Mouse (Mus musculus): Measurements from ENCODE around the gene Rtn4rl1. TPM values are rescaled to one million over a fixed set of nuclear protein-coding genes. Genes with fewer than 3 reads are reported as not detected.
"Not testable (repeated sequence)": the region's sequence is repeated elsewhere in the genome, so short reads cannot be mapped to it uniquely, and the experiment has no call there.

The Rtn4rl1 gene
- polyA plus RNA-seq, 1 experiment from 2014 or later, result 2.0 TPM

- ATAC-seq (replicated peaks; ENCODE audit: insufficient number of reproducible peaks, low FRiP score, low TSS enrichment, low read depth), result no peak
- H3K9me3 ChIP-seq (replicated peaks; ENCODE audit: control insufficient read depth, low read length), result no peaks in the 10 kb centered on the region
- no peak overlapping the region for H3K4me3 ChIP-seq (ENCODE audit: low read depth, low read length)
- peaks cover 21% of the 10 kb centered on the region for H3K27me3 ChIP-seq (ENCODE audit: control insufficient read depth, insufficient read depth, low read length)
- no peak overlapping the region for H3K4me2 ChIP-seq (ENCODE audit: low read depth, low read length)
- H3K36me3 ChIP-seq (replicated peaks; ENCODE audit: control insufficient read depth, insufficient read depth, low read depth, low read length), result no peaks in the 10 kb centered on the region
- DNase-seq (ENCODE audit: low spot score), result no peak
- H3K4me1 ChIP-seq (ENCODE audit: control insufficient read depth, insufficient read depth, low read length), result peaks cover 18% of the 10 kb centered on the region
- H3K27ac ChIP-seq (replicated peaks; ENCODE audit: low read depth, low read length), result no peak overlapping the region
- no peak overlapping the region for H3K9ac ChIP-seq (replicated peaks; ENCODE audit: low read length)
- WGBS, result 27% methylated on average over 5 of the region's 5 CpGs
Measured at GRCm38 (mm10) chr11:75280435-75281001, 86.9 kb downstream of the Rtn4rl1 start.

GRCm38 (mm10) chr11:75281380-75282256, 88.0 kb downstream of the Rtn4rl1 start:
- H3K4me2 ChIP-seq (ENCODE audit: low read depth, low read length), result peak overlapping the region; percentile 16
- H3K27me3 ChIP-seq (ENCODE audit: control insufficient read depth, insufficient read depth, low read length), result peaks cover 21% of the 10 kb centered on the region
- no peak overlapping the region; the same call in 1 of the 2 replicates for H3K27ac ChIP-seq (replicated peaks; ENCODE audit: low read depth, low read length)
- ATAC-seq (replicated peaks; ENCODE audit: insufficient number of reproducible peaks, low FRiP score, low TSS enrichment, low read depth) (no peak), DNase-seq (ENCODE audit: low spot score) (no peak)
- H3K9ac ChIP-seq (replicated peaks; ENCODE audit: low read length), result no peak overlapping the region; the same call in 1 of the 2 replicates
- H3K4me3 ChIP-seq (ENCODE audit: low read depth, low read length), result peak overlapping the region; percentile 13; the same call in 1 of the 2 replicates
- WGBS, result 6% methylated on average over 29 of the region's 29 CpGs
- H3K9me3 ChIP-seq (replicated peaks; ENCODE audit: control insufficient read depth, low read length), result no peaks in the 10 kb centered on the region
- peaks cover 18% of the 10 kb centered on the region for H3K4me1 ChIP-seq (ENCODE audit: control insufficient read depth, insufficient read depth, low read length)
- H3K36me3 ChIP-seq (replicated peaks; ENCODE audit: control insufficient read depth, insufficient read depth, low read depth, low read length), result no peaks in the 10 kb centered on the region

GRCm38 (mm10) chr11:75282496-75283120, 89.0 kb downstream of the Rtn4rl1 start:
- H3K27ac ChIP-seq (replicated peaks; ENCODE audit: low read depth, low read length), result no peak overlapping the region
- ATAC-seq (replicated peaks; ENCODE audit: insufficient number of reproducible peaks, low FRiP score, low TSS enrichment, low read depth) (no peak), DNase-seq (ENCODE audit: low spot score) (peak; percentile 58)
- H3K4me1 ChIP-seq (ENCODE audit: control insufficient read depth, insufficient read depth, low read length), result peaks cover 18% of the 10 kb centered on the region
- H3K4me2 ChIP-seq (ENCODE audit: low read depth, low read length), result peak overlapping the region; percentile 19; the same call in 1 of the 2 replicates
- H3K9me3 ChIP-seq (replicated peaks; ENCODE audit: control insufficient read depth, low read length), result no peaks in the 10 kb centered on the region
- 9% methylated on average over 13 of the region's 13 CpGs for WGBS
- peaks cover 21% of the 10 kb centered on the region for H3K27me3 ChIP-seq (ENCODE audit: control insufficient read depth, insufficient read depth, low read length)
- H3K36me3 ChIP-seq (replicated peaks; ENCODE audit: control insufficient read depth, insufficient read depth, low read depth, low read length), result no peaks in the 10 kb centered on the region
- H3K4me3 ChIP-seq (ENCODE audit: low read depth, low read length), result peak overlapping the region; percentile 3; the same call in 1 of the 2 replicates
- H3K9ac ChIP-seq (replicated peaks; ENCODE audit: low read length), result no peak overlapping the region

GRCm38 (mm10) chr11:75283784-75284183, 90.2 kb downstream of the Rtn4rl1 start:
- not testable (repeated sequence) for H3K4me3 ChIP-seq (ENCODE audit: low read depth, low read length); ATAC-seq (replicated peaks; ENCODE audit: insufficient number of reproducible peaks, low FRiP score, low TSS enrichment, low read depth); H3K9ac ChIP-seq (replicated peaks; ENCODE audit: low read length); H3K4me2 ChIP-seq (ENCODE audit: low read depth, low read length); H3K27ac ChIP-seq (replicated peaks; ENCODE audit: low read depth, low read length); H3K36me3 ChIP-seq (replicated peaks; ENCODE audit: control insufficient read depth, insufficient read depth, low read depth, low read length); H3K9me3 ChIP-seq (replicated peaks; ENCODE audit: control insufficient read depth, low read length); DNase-seq (ENCODE audit: low spot score)
- H3K27me3 ChIP-seq (ENCODE audit: control insufficient read depth, insufficient read depth, low read length), result peaks cover 21% of the 10 kb centered on the region
- WGBS, result 68% methylated on average over 3 of the region's 3 CpGs
- H3K4me1 ChIP-seq (ENCODE audit: control insufficient read depth, insufficient read depth, low read length), result peaks cover 18% of the 10 kb centered on the region

GRCm38 (mm10) chr11:75285893-75286467, 92.4 kb downstream of the Rtn4rl1 start:
- peaks cover 19% of the 10 kb centered on the region for H3K27me3 ChIP-seq (ENCODE audit: control insufficient read depth, insufficient read depth, low read length)
- 46% methylated on average over 4 of the region's 4 CpGs for WGBS
- H3K27ac ChIP-seq (replicated peaks; ENCODE audit: low read depth, low read length), result no peak overlapping the region
- H3K4me1 ChIP-seq (ENCODE audit: control insufficient read depth, insufficient read depth, low read length), result peaks cover 8% of the 10 kb centered on the region
- H3K9me3 ChIP-seq (replicated peaks; ENCODE audit: control insufficient read depth, low read length), result no peaks in the 10 kb centered on the region
- H3K4me3 ChIP-seq (ENCODE audit: low read depth, low read length), result no peak overlapping the region
- H3K36me3 ChIP-seq (replicated peaks; ENCODE audit: control insufficient read depth, insufficient read depth, low read depth, low read length), result no peaks in the 10 kb centered on the region
- H3K9ac ChIP-seq (replicated peaks; ENCODE audit: low read length), result no peak overlapping the region
- H3K4me2 ChIP-seq (ENCODE audit: low read depth, low read length), result no peak overlapping the region
- DNase-seq (ENCODE audit: low spot score) (no peak), ATAC-seq (replicated peaks; ENCODE audit: insufficient number of reproducible peaks, low FRiP score, low TSS enrichment, low read depth) (no peak)

GRCm38 (mm10) chr11:75286868-75287267, 93.3 kb downstream of the Rtn4rl1 start:
- no peak overlapping the region for H3K4me3 ChIP-seq (ENCODE audit: low read depth, low read length)
- no peak overlapping the region for H3K27ac ChIP-seq (replicated peaks; ENCODE audit: low read depth, low read length)
- peaks cover 2% of the 10 kb centered on the region; the same call in 1 of the 2 replicates for H3K4me1 ChIP-seq (ENCODE audit: control insufficient read depth, insufficient read depth, low read length)
- peaks cover 18% of the 10 kb centered on the region for H3K27me3 ChIP-seq (ENCODE audit: control insufficient read depth, insufficient read depth, low read length)
- no peak overlapping the region for H3K4me2 ChIP-seq (ENCODE audit: low read depth, low read length)
- H3K36me3 ChIP-seq (replicated peaks; ENCODE audit: control insufficient read depth, insufficient read depth, low read depth, low read length), result no peaks in the 10 kb centered on the region
- no peak overlapping the region for H3K9ac ChIP-seq (replicated peaks; ENCODE audit: low read length)
- WGBS, result 84% methylated on average over 4 of the region's 4 CpGs
- DNase-seq (ENCODE audit: low spot score) (no peak), ATAC-seq (replicated peaks; ENCODE audit: insufficient number of reproducible peaks, low FRiP score, low TSS enrichment, low read depth) (no peak)
- no peaks in the 10 kb centered on the region for H3K9me3 ChIP-seq (replicated peaks; ENCODE audit: control insufficient read depth, low read length)

GRCm38 (mm10) chr11:75287940-75288339, 94.4 kb downstream of the Rtn4rl1 start:
- WGBS, result 64% methylated on average over 10 of the region's 10 CpGs
- DNase-seq (ENCODE audit: low spot score), result no peak
- Histone ChIP-seq H3K27ac (replicated peaks; ENCODE audit: low read depth, low read length) (no peak overlapping the region), H3K36me3 (replicated peaks; ENCODE audit: control insufficient read depth, insufficient read depth, low read depth, low read length) (no peaks in the 10 kb centered on the region), H3K9ac (replicated peaks; ENCODE audit: low read length) (no peak overlapping the region), H3K4me3 (ENCODE audit: low read depth, low read length) (no peak overlapping the region), H3K9me3 (replicated peaks; ENCODE audit: control insufficient read depth, low read length) (no peaks in the 10 kb centered on the region), H3K4me1 (ENCODE audit: control insufficient read depth, insufficient read depth, low read length) (no peaks in the 10 kb centered on the region), H3K4me2 (ENCODE audit: low read depth, low read length) (no peak overlapping the region), H3K27me3 (ENCODE audit: control insufficient read depth, insufficient read depth, low read length) (peaks cover 13% of the 10 kb centered on the region)
- no peak for ATAC-seq (replicated peaks; ENCODE audit: insufficient number of reproducible peaks, low FRiP score, low TSS enrichment, low read depth)

Measured in embryonic facial prominence, embryonic 11.5 days (tissue).